Mouse (Mus musculus): Measurements from ENCODE around the gene Bola1. TPM values are rescaled to one million over a fixed set of nuclear protein-coding genes. Genes with fewer than 3 reads are reported as not detected.

The Bola1 gene
- polyA plus RNA-seq, 1 experiment: 29.2 TPM

Other genes starting within 250 kb of the Bola1 start
- 16.3 and 19.0 TPM in 2 replicates for gene Plekho1, start 223.7 kb downstream of the Bola1 start, polyA plus RNA-seq (2012; rRNA removed)
- gene Vps45, start 161.2 kb downstream of the Bola1 start, polyA plus RNA-seq (2012; rRNA removed): 4.7 and 5.3 TPM in 2 replicates
- 3.6 and 3.7 TPM in 2 replicates for gene Otud7b, start 115.2 kb downstream of the Bola1 start, polyA plus RNA-seq (2012; rRNA removed)
- 9.6 and 12.3 TPM in 2 replicates for gene Mtmr11, start 57.7 kb downstream of the Bola1 start, polyA plus RNA-seq (2012; rRNA removed)
- gene Sf3b4, start 47.4 kb downstream of the Bola1 start, polyA plus RNA-seq (2012; rRNA removed): 26.1 and 26.7 TPM in 2 replicates
- gene Sv2a, start 38.6 kb downstream of the Bola1 start, polyA plus RNA-seq (2012; rRNA removed): 0.30 and 0.41 TPM in 2 replicates
- gene Hist2h2ab, start 156 bp upstream of the Bola1 start, polyA plus RNA-seq (2012; rRNA removed): 0.42 and 0.82 TPM in 2 replicates
- gene Hist2h2ac, start 1.2 kb upstream of the Bola1 start, polyA plus RNA-seq (2012; rRNA removed): 7.7 and 8.1 TPM in 2 replicates
- gene Hist2h2be, start 1.4 kb upstream of the Bola1 start, polyA plus RNA-seq (2012; rRNA removed): 8.3 and 14.1 TPM in 2 replicates
- 31.1 and 37.7 TPM in 2 replicates for gene Hist2h3c2, start 19.4 kb upstream of the Bola1 start, polyA plus RNA-seq (2012; rRNA removed)
- gene Hist2h2aa2, start 20.6 kb upstream of the Bola1 start, polyA plus RNA-seq (2012; rRNA removed): 39.3 and 40.4 TPM in 2 replicates
- gene Hist2h2aa1, start 25.8 kb upstream of the Bola1 start, polyA plus RNA-seq (2012; rRNA removed): 83.3 and 119 TPM in 2 replicates
- gene Hist2h3c1, start 27.0 kb upstream of the Bola1 start, polyA plus RNA-seq (2012; rRNA removed): 1.9 and 8.4 TPM in 2 replicates
- gene Hist2h4, start 43.6 kb upstream of the Bola1 start, polyA plus RNA-seq (2012; rRNA removed): 4.5 and 4.7 TPM in 2 replicates
- gene Hist2h3b, start 48.9 kb upstream of the Bola1 start, polyA plus RNA-seq (2012; rRNA removed): 30.7 and 34.8 TPM in 2 replicates
- gene Hist2h2bb, start 50.0 kb upstream of the Bola1 start, polyA plus RNA-seq (2012; rRNA removed): 7.1 and 7.9 TPM in 2 replicates
- gene Fcgr1, start 74.3 kb upstream of the Bola1 start, polyA plus RNA-seq (2012; rRNA removed): 9.7 and 11.7 TPM in 2 replicates
- 0.05 and 0.07 TPM in 2 replicates for gene BC107364, start 232.6 kb upstream of the Bola1 start, polyA plus RNA-seq (2012; rRNA removed)